Mouse (Mus musculus) forebrain, embryonic 11.5 days (tissue): ENCODE measurements around the gene Bloc1s4. TPM values are rescaled to one million over a fixed set of nuclear protein-coding genes. Genes with fewer than 3 reads are reported as not detected.
"Not testable (repeated sequence)": the region's sequence is repeated elsewhere in the genome, so short reads cannot be mapped to it uniquely, and the experiment has no call there.

Experiments
- ATAC-seq: fragments of 200-750 bp; cut with Nextera tagmentation; replicated peaks from 2 replicates; pipeline ENCODE4 v1.8.0; 2017; ENCODE audit warnings: moderate TSS enrichment; ENCODE audit not compliant: low FRiP score
- DNase-seq: peaks from one replicate; pipeline ENCODE4 v3.0.0-alpha.2; 2017; ENCODE audit warnings: low spot score
- H3K27ac ChIP-seq: fragments of 300-500 bp; sonication (generic); 2 replicates; pipeline ENCODE4 v1.5.1; 2014; ENCODE audit warnings: low read depth, low read length
- H3K27me3 ChIP-seq: fragments of 300-500 bp; sonication (generic); 2 replicates; pipeline ENCODE4 v1.6.1; 2014; ENCODE audit warnings: mild to moderate bottlenecking, low read length, mixed read lengths; ENCODE audit not compliant: control insufficient read depth, insufficient read depth
- H3K36me3 ChIP-seq: fragments of 300-500 bp; sonication (generic); 2 replicates; pipeline ENCODE4 v1.6.1; 2014; ENCODE audit warnings: mild to moderate bottlenecking, low read length, moderate library complexity, mixed read lengths; ENCODE audit not compliant: control insufficient read depth, insufficient read depth
- H3K4me1 ChIP-seq: fragments of 300-500 bp; sonication (generic); replicated peaks from 2 replicates; pipeline ENCODE4 v1.6.1; 2014; ENCODE audit warnings: low read length, mixed read lengths; ENCODE audit not compliant: control insufficient read depth, insufficient read depth
- H3K4me2 ChIP-seq: fragments of 300-500 bp; sonication (generic); 2 replicates; pipeline ENCODE4 v1.6.1; 2014; ENCODE audit warnings: low read depth, mild to moderate bottlenecking, low read length, moderate library complexity, mixed read lengths; ENCODE audit not compliant: severe bottlenecking
- H3K4me3 ChIP-seq: fragments of 300-500 bp; sonication (generic); 2 replicates; pipeline ENCODE4 v1.5.1; 2014; ENCODE audit warnings: low read depth, low read length
- H3K9ac ChIP-seq: fragments of 300-500 bp; sonication (generic); 2 replicates; pipeline ENCODE4 v1.6.1; 2014; ENCODE audit warnings: low read length
- H3K9me3 ChIP-seq: fragments of 300-500 bp; sonication (generic); 2 replicates; pipeline ENCODE4 v1.6.1; 2016; ENCODE audit warnings: low read length, mixed read lengths; ENCODE audit not compliant: control insufficient read depth
- WGBS: fragments of 180-500 bp; shearing (Covaris S2); extraction: QIAGEN DNeasy Blood & Tissue Kit; methylation state at CpG from one replicate; pipeline ENCODE4 v1.1.7; 2014; 5-methylcytosine and 5-hydroxymethylcytosine counted together
- polyA plus RNA-seq: library from polyadenylated mRNA; unstranded; fragments of >200 nt; fragmentation: Nextera tagmentation; extraction: Ambion mirVana; gene quantifications from 2 replicates; pipeline ENCODE4 v1.2.1, GENCODE M21; 2014

The Bloc1s4 gene
- 22.9 and 25.6 TPM in 2 replicates for polyA plus RNA-seq

DNA sequence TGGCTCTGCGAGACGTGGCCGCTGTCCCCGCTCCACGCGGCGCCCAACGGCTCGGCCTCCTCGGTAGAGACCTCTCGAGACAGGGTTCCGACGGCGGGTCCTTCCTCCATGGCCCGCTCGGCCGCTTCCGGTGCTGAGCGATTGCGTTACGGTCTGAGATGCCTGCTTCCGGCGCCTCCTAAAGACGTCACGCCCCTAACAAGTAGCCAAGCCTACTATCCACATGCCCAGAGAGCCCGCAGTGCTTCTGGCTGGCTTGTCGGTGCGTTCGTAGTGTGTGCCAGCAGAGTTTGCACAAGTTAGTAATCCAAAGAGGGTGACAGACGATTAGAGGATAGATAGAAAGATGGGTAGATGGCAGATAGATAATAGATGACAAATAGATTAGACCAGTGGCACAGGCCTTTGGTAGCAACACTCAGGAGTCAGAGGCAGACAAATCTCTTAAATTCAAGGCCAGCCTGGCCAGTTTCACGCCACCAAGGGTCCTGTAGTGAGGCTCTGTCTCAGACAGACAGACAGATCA is at the start of gene Bloc1s4:
Gene Bloc1s4 (minus strand): TSS at position 115 of the 526 bp plus-strand sequence.
- DNase-seq (peak; percentile 94), ATAC-seq (peak; percentile 94)
- H3K4me3 ChIP-seq: peak within 1 kb of the TSS; percentile 90
- H3K4me1 ChIP-seq: peaks cover 5% of the 10 kb centered on the region; the same call in 1 of the 2 replicates
- H3K27me3 ChIP-seq: no peaks in the 10 kb centered on the region
- H3K4me2 ChIP-seq: peak within 1 kb of the TSS; percentile 98
- no peaks in the 10 kb centered on the region for H3K9me3 ChIP-seq
- 6% methylated on average over 26 of the region's 31 CpGs for WGBS
- peak within 1 kb of the TSS; percentile 83 for H3K9ac ChIP-seq
- no peak within 1 kb of the TSS for H3K27ac ChIP-seq
- H3K36me3 ChIP-seq: no peaks in the 10 kb centered on the region

DNA sequence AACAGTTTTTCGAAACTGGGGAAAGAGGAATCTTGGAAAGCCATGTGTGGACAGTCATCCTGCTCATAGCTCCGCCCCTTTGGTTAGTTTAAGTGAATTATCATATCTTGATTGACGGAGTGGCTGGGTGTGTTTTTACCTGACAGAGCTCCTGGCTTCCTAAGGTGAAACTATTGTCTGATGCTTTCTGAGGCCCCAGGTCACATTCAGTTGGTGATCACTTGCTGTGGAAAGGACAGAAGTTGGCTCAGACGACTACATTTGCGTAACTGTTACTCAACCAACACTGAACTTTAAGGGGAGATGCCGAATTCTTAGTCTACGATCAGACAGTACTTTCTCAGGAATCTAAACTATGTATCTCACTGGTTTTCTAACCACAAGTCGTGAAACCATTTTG is 48.8 kb upstream of the Bloc1s4 start:
- ATAC-seq: no peak
- Histone ChIP-seq H3K36me3 (no peaks in the 10 kb centered on the region; the same call in none of the 2 replicates), H3K9me3 (no peaks in the 10 kb centered on the region), H3K4me1 (peaks cover 2% of the 10 kb centered on the region; the same call in 1 of the 2 replicates), H3K9ac (peak overlapping the region; percentile 83; the same call in 1 of the 2 replicates), H3K27ac (no peak overlapping the region), H3K27me3 (no peaks in the 10 kb centered on the region), H3K4me2 (peak overlapping the region; percentile 64; the same call in 1 of the 2 replicates), H3K4me3 (peak overlapping the region; percentile 73; the same call in 1 of the 2 replicates)
- WGBS: 54% methylated on average over 8 of the region's 8 CpGs
- no peak for DNase-seq

DNA sequence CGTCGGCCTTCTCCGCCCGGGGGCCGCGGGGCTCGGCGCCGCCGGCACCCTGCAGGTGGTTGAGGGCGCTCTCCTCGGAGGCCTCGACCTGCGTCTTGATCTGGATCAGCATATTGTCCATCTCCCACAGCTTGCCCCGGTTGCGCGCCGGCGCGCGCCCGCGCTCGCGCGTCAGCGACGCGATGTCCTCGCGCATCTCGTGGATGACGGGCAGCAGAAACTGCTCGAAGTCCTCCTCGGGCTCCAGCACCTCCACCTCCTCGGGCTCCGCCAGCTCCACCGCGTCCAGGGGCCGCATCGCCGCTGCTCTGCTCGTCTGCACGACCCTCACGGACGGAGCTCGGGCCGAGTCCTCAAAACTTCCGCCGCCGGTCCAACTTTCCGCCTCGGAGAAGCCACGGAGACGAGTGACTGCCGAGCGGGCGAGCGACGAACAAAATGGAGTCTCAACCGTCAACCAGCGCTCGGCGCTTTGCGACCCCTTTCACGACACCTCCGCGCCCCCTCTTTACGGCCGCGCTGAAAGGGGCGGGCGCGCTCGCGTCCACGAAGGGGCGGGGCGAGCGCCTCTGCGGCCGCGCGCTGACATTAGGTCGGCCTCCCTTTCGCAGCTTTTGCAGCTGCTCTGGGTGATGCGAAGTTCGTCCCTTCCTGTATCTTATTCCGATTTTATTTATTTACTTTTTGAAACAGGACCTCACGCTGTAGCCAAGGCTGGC is 48.0 kb upstream of the Bloc1s4 start, which contains the start of gene Mrfap1:
Gene Mrfap1 (minus strand): TSS at position 477 of the 719 bp plus-strand sequence.
- H3K27me3 ChIP-seq, H3K36me3 ChIP-seq, H3K9me3 ChIP-seq, H3K4me1 ChIP-seq: not testable (repeated sequence)
- under 1% methylated on average over 86 of the region's 90 CpGs for whole genome bisulfite sequencing
- peak within 1 kb of the TSS; percentile 64 for H3K4me2 ChIP-seq
- H3K9ac ChIP-seq: peak within 1 kb of the TSS; percentile 83
- DNase-seq (peak; percentile 95), ATAC-seq (peak; percentile 79)
- peak within 1 kb of the TSS; percentile 91 for H3K27ac ChIP-seq
- peak within 1 kb of the TSS; percentile 73 for H3K4me3 ChIP-seq

DNA sequence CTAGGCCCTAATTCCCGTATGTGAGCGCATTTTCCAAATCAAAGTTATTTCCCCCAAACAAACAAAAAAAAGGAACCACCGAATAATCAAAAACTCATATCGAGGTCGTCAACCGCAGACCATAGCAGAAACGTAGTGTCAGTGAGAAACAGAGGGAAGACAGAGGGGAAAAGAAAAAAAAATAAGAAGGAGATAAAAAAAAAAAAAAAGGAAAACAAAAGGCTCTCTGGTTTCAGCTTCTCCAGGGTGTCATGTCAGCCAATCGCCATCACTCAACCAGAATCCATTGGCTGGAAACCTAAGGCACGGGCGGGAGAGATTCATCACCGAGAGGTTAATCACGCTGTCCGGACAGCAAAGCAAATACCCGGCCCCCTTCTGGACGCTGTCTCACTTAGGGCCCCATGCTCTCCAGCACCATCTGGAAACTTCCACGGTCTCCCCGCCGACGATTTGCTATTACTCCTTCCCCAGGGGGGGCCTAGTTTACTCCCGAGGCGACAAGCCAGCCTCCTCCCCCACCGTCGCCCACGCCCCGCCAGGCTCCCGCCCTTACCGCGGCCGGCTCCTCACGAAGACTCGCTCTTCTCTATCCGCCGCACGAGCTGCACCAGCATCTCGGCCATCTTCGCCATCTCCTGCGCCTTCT is 47.3 kb upstream of the Bloc1s4 start:
- H3K36me3 ChIP-seq, H3K9me3 ChIP-seq, H3K4me1 ChIP-seq, H3K27me3 ChIP-seq: not testable (repeated sequence)
- DNase-seq: peak; percentile 75
- ATAC-seq: peak; percentile 40
- peak overlapping the region; percentile 83 for H3K9ac ChIP-seq
- H3K27ac ChIP-seq: peak overlapping the region; percentile 91
- WGBS: 5% methylated on average over 35 of the region's 37 CpGs
- H3K4me3 ChIP-seq: peak overlapping the region; percentile 73
- peak overlapping the region; percentile 64 for H3K4me2 ChIP-seq

DNA sequence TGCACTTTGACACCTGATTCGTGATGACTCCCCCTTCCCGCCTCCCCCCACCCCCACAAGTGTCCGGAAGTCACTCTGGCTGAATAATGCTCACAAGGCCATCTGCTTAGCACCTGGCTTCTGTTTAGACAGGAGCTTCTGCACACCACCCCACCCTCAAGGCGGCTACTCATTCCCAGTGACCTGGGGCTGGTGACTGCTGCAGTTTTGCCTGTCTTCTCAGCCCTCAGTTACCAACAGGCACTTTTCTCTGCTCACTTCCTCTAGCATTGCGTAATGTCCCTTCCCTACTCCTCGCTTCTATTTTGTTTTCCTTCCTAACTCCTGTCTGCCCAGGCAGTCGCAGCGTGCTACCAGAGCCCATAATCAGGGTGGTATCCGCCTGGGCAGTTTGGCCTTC is 43.4 kb upstream of the Bloc1s4 start:
- no peak overlapping the region for H3K9ac ChIP-seq
- no peak for DNase-seq
- H3K4me2 ChIP-seq: no peak overlapping the region
- H3K27me3 ChIP-seq: no peaks in the 10 kb centered on the region
- no peaks in the 10 kb centered on the region for H3K9me3 ChIP-seq
- no peaks in the 10 kb centered on the region; the same call in 1 of the 2 replicates for H3K4me1 ChIP-seq
- 83% methylated on average over 9 of the region's 9 CpGs for WGBS
- no peaks in the 10 kb centered on the region; the same call in none of the 2 replicates for H3K36me3 ChIP-seq
- no peak for ATAC-seq
- no peak overlapping the region for H3K4me3 ChIP-seq
- H3K27ac ChIP-seq: no peak overlapping the region

DNA sequence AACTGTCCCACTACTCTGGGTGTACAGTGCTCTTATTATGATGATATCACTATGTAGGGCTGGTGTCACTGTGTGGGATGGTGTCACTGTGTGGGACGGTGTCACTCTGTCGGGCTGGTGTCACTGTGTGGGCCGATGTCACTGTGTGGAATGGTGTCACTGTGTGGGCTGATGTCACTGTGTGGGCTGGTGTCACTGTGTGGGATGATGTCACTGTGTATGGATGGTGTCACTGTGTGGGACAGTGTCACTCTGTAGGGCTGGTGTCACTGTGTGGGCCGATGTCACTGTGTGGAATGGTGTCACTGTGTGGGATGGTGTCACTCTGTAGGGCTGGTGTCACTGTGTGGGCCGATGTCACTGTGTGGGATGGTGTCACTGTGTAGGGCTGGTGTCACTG is 37.6 kb upstream of the Bloc1s4 start:
- WGBS: 95% methylated on average over 5 of the region's 5 CpGs
- H3K27ac ChIP-seq: no peak overlapping the region
- ATAC-seq (no peak), DNase-seq (no peak)
- no peak overlapping the region for H3K4me2 ChIP-seq
- H3K27me3 ChIP-seq: no peaks in the 10 kb centered on the region
- H3K36me3 ChIP-seq: no peaks in the 10 kb centered on the region
- no peaks in the 10 kb centered on the region for H3K4me1 ChIP-seq
- no peaks in the 10 kb centered on the region for H3K9me3 ChIP-seq
- H3K4me3 ChIP-seq: no peak overlapping the region
- H3K9ac ChIP-seq: no peak overlapping the region

DNA sequence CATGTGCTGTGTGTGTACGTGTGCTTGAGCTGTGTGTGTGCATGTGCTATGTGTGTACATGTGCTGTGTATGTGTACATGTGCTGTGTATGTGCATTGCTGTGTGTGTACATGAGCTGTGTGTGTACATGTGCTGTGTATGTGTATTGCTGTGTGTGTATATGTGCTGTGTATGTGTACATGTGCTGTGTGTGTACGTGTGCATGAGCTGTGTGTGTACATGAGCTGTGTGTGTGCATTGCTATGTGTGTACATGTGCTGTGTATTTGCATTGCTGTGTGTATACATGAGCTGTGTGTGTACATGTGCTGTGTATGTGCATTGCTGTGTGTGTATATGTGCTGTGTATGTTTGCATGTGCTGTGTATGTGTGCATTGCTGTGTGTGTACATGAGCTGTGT is 31.1 kb upstream of the Bloc1s4 start:
- no peaks in the 10 kb centered on the region for H3K36me3 ChIP-seq
- no peaks in the 10 kb centered on the region for H3K27me3 ChIP-seq
- no peaks in the 10 kb centered on the region; the same call in 1 of the 2 replicates for H3K9me3 ChIP-seq
- peaks cover 3% of the 10 kb centered on the region; the same call in 1 of the 2 replicates for H3K4me1 ChIP-seq
- H3K27ac ChIP-seq: no peak overlapping the region
- no peak overlapping the region for H3K4me2 ChIP-seq
- ATAC-seq (no peak), DNase-seq (no peak)
- H3K4me3 ChIP-seq: no peak overlapping the region
- WGBS: 86% methylated on average over 2 of the region's 2 CpGs
- H3K9ac ChIP-seq: no peak overlapping the region

DNA sequence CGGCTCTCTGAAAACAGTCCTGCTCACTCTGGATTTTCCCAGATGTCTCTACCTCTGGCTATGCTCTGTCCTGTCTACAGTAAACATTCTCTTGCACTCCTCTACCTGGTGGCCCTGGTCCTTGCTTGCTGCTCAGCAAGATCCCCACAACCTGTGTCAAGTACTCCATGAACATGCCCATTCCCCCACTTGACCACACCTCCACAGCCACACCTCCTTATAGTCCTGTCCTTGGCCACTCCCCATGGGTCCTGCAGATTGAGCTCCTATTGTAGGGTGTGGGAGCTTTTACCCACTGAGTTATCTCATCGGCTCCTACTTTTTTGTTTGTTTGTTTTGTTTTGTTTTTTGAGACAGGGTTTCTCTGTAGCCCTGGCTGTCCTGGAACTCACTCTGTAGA is 30.5 kb upstream of the Bloc1s4 start:
- H3K9ac ChIP-seq: no peak overlapping the region
- no peak for ATAC-seq
- H3K27me3 ChIP-seq: no peaks in the 10 kb centered on the region
- 94% methylated on average over 1 of the region's 2 CpGs for WGBS
- no peaks in the 10 kb centered on the region for H3K36me3 ChIP-seq
- no peak for DNase-seq
- no peaks in the 10 kb centered on the region; the same call in 1 of the 2 replicates for H3K9me3 ChIP-seq
- no peak overlapping the region for H3K27ac ChIP-seq
- H3K4me2 ChIP-seq: no peak overlapping the region
- no peak overlapping the region for H3K4me3 ChIP-seq
- H3K4me1 ChIP-seq: peaks cover 3% of the 10 kb centered on the region; the same call in 1 of the 2 replicates
